Mouse (Mus musculus): ENCODE data around the gene Cdk2ap2.

DNA sequence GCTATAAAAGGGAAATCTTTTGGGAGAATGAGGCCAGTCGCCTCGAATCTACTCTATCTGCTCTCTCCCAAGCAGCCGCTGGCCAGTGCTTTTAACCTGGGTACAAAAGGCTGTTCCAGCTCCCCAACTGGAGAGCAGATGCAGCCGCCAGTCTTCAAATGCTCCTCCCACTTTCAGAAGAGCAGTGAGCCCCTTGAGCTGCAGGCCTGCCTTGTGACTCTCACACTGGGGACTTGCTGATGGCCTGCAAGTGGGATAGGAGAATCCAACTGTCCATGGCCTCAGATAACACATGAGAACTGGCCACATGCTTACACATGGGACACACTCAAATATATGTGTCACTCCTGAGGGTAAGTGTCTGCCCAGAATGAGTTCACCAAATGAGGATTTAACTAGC is 40.3 kb upstream of the Cdk2ap2 start:
- TF ChIP-seq POLR2A (IDR thresholded peaks at IDR 0.05; ENCODE audit: control insufficient read depth, extremely low read depth, insufficient read depth, low read length, poor library complexity): no peak
- no peak for TF ChIP-seq CTCF (IDR thresholded peaks at IDR 0.05; ENCODE audit: borderline replicate concordance, control insufficient read depth, extremely low read depth, insufficient read depth, low read length, poor library complexity)

Measured in thymus, adult 2 months (tissue).